Mouse (Mus musculus): ENCODE results near the gene Vac14. TPM values are rescaled to one million over a fixed set of nuclear protein-coding genes. Genes with fewer than 3 reads are reported as not detected.

Gene Vac14
- polyA plus RNA-seq (2014; fragmentation: Nextera tagmentation; extraction: Ambion mirVana) = 29.2 and 29.3 TPM in 2 replicates

DNA sequence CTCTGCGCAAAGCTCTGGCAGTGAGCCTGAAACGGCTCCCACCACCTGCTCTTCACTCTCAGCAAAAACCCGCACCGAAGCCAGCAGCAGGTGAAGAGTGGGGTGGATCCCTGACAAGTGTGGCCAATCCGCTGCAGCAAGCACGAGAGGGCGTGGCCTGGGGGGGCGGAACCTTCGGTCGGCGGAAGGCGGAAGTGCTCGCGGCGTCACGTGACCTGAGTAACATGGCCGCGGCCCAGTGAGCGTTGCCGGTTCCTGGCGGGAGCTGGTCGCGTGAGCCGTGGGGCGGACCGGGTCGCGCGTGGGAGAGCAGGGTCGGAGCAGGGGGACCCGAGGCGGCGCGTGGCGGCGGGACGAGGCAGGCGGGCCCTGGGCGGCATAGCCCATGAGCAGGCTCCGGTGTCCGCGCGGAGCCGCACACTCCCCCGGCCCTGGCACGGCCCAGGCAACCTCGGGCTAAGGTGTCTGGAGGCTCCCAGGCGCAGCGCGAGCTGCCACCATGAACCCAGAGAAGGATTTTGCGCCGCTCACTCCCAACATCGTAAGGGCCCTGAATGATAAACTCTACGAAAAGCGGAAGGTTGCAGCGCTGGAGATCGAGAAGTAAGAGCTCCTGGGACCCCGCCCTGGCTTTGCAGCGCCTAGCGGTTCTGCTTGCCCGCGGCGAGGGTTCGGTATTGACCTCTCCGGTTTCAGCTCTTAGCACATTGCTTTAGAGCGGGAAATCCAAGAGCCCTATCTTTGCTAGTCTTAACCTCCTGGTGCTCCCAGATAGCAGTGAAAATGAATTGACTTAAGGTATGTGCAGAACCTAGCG lies at the start of gene Vac14:
Gene Vac14 (plus strand): TSS at position 195 of the 817 bp plus-strand sequence.
- DNase-seq (ENCODE audit: low spot score) (peak; percentile 98), ATAC-seq (replicated peaks; ENCODE audit: insufficient number of reproducible peaks, low FRiP score, low TSS enrichment, low read depth) (peak; percentile 95)
- H3K9me3 ChIP-seq (replicated peaks; ENCODE audit: control insufficient read depth, low read length) = no peaks in the 10 kb centered on the region
- H3K27me3 ChIP-seq (ENCODE audit: control insufficient read depth, insufficient read depth, low read length) = no peaks in the 10 kb centered on the region
- WGBS = under 1% methylated on average over 57 of the region's 67 CpGs
- H3K9ac ChIP-seq (replicated peaks; ENCODE audit: low read length) = peak within 1 kb of the TSS; percentile 63
- H3K36me3 ChIP-seq (replicated peaks; ENCODE audit: control insufficient read depth, insufficient read depth, low read depth, low read length) = no peaks in the 10 kb centered on the region
- peak within 1 kb of the TSS; percentile 68 for H3K4me2 ChIP-seq (ENCODE audit: low read depth, low read length)
- H3K27ac ChIP-seq (replicated peaks; ENCODE audit: low read depth, low read length) = no peak within 1 kb of the TSS
- no peaks in the 10 kb centered on the region; the same call in 1 of the 2 replicates for H3K4me1 ChIP-seq (ENCODE audit: control insufficient read depth, insufficient read depth, low read length)
- peak within 1 kb of the TSS; percentile 59 for H3K4me3 ChIP-seq (ENCODE audit: low read depth, low read length)

DNA sequence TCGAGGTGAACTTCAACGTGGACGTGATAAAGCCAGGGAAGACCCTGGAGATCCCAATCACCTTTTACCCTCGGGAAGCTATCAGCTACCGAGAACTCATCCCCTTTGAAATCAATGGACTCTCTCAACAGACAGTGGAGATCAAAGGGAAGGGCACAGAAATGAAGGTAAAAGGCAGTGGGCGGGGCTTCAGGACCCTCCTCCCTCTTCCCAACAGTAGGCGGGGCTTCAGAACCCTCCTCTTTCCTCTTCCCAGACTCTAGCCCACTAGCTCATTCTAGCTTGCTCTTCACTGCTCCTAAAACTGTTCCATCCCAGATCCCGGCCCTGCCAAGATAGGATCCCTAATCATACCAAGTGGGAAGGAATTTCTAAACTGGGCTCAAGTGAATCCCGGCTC lies 25.7 kb upstream of the Vac14 start:
- no peaks in the 10 kb centered on the region for H3K36me3 ChIP-seq (replicated peaks; ENCODE audit: control insufficient read depth, insufficient read depth, low read depth, low read length)
- no peak overlapping the region for H3K4me2 ChIP-seq (ENCODE audit: low read depth, low read length)
- H3K4me1 ChIP-seq (ENCODE audit: control insufficient read depth, insufficient read depth, low read length) = no peaks in the 10 kb centered on the region
- DNase-seq (ENCODE audit: low spot score) = no peak
- no peak overlapping the region for H3K4me3 ChIP-seq (ENCODE audit: low read depth, low read length)
- no peaks in the 10 kb centered on the region for H3K9me3 ChIP-seq (replicated peaks; ENCODE audit: control insufficient read depth, low read length)
- no peak overlapping the region for H3K9ac ChIP-seq (replicated peaks; ENCODE audit: low read length)
- WGBS = 79% methylated on average over 9 of the region's 9 CpGs
- H3K27ac ChIP-seq (replicated peaks; ENCODE audit: low read depth, low read length) = no peak overlapping the region
- H3K27me3 ChIP-seq (ENCODE audit: control insufficient read depth, insufficient read depth, low read length) = no peaks in the 10 kb centered on the region
- no peak for ATAC-seq (replicated peaks; ENCODE audit: insufficient number of reproducible peaks, low FRiP score, low TSS enrichment, low read depth)

DNA sequence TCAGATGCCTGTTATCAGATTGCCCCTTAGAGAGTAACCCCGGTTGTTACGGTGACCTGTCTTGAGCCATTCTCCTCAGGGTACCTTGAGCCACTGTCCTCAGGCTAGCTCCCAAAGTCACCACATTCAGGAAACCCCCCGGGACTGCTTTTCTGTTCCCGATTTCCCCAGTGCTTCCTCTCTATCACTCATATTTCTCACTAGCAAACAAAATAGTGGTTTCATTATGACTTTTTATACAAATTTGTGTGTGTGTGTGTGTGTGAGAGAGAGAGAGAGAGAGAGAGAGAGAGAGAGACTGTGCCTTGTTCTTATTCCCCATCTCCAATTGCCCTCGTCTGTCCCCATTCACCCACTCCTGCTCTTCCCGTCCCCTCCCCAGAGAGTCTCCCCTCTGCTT lies 24.2 kb upstream of the Vac14 start:
- no peak overlapping the region for H3K4me3 ChIP-seq (ENCODE audit: low read depth, low read length)
- WGBS = 72% methylated on average over 6 of the region's 6 CpGs
- no peaks in the 10 kb centered on the region for H3K36me3 ChIP-seq (replicated peaks; ENCODE audit: control insufficient read depth, insufficient read depth, low read depth, low read length)
- ATAC-seq (replicated peaks; ENCODE audit: insufficient number of reproducible peaks, low FRiP score, low TSS enrichment, low read depth) (no peak), DNase-seq (ENCODE audit: low spot score) (no peak)
- no peak overlapping the region for H3K9ac ChIP-seq (replicated peaks; ENCODE audit: low read length)
- no peak overlapping the region for H3K27ac ChIP-seq (replicated peaks; ENCODE audit: low read depth, low read length)
- H3K4me2 ChIP-seq (ENCODE audit: low read depth, low read length) = no peak overlapping the region
- H3K9me3 ChIP-seq (replicated peaks; ENCODE audit: control insufficient read depth, low read length) = no peaks in the 10 kb centered on the region
- H3K27me3 ChIP-seq (ENCODE audit: control insufficient read depth, insufficient read depth, low read length) = no peaks in the 10 kb centered on the region
- no peaks in the 10 kb centered on the region for H3K4me1 ChIP-seq (ENCODE audit: control insufficient read depth, insufficient read depth, low read length)

DNA sequence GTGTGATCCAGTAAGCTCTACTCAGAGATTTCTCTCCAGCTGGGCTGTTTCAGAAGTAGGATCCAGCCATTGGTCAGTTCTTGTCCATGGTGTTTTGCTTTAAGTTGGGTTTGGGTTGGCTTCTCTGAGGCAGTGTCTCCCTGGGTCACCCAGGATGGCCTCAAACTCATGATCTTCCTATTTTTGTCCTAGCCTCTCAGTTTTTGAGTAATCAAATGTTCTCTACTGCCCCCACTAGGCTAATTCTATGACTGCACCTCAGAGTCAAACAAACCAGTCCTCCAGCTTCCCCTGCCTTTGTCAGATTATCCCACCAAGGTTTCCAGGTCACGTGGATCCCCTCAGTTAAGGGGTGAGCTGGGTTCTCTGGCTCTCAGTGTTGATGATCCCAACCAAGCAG lies 13.8 kb upstream of the Vac14 start:
- Histone ChIP-seq H3K27me3 (ENCODE audit: control insufficient read depth, insufficient read depth, low read length) (no peaks in the 10 kb centered on the region), H3K36me3 (replicated peaks; ENCODE audit: control insufficient read depth, insufficient read depth, low read depth, low read length) (no peaks in the 10 kb centered on the region), H3K27ac (replicated peaks; ENCODE audit: low read depth, low read length) (no peak overlapping the region), H3K4me3 (ENCODE audit: low read depth, low read length) (no peak overlapping the region), H3K4me2 (ENCODE audit: low read depth, low read length) (no peak overlapping the region), H3K4me1 (ENCODE audit: control insufficient read depth, insufficient read depth, low read length) (no peaks in the 10 kb centered on the region), H3K9me3 (replicated peaks; ENCODE audit: control insufficient read depth, low read length) (no peaks in the 10 kb centered on the region), H3K9ac (replicated peaks; ENCODE audit: low read length) (no peak overlapping the region)
- WGBS = 0% methylated on average over 1 of the region's 1 CpGs
- ATAC-seq (replicated peaks; ENCODE audit: insufficient number of reproducible peaks, low FRiP score, low TSS enrichment, low read depth) (no peak), DNase-seq (ENCODE audit: low spot score) (peak; percentile 68)

DNA sequence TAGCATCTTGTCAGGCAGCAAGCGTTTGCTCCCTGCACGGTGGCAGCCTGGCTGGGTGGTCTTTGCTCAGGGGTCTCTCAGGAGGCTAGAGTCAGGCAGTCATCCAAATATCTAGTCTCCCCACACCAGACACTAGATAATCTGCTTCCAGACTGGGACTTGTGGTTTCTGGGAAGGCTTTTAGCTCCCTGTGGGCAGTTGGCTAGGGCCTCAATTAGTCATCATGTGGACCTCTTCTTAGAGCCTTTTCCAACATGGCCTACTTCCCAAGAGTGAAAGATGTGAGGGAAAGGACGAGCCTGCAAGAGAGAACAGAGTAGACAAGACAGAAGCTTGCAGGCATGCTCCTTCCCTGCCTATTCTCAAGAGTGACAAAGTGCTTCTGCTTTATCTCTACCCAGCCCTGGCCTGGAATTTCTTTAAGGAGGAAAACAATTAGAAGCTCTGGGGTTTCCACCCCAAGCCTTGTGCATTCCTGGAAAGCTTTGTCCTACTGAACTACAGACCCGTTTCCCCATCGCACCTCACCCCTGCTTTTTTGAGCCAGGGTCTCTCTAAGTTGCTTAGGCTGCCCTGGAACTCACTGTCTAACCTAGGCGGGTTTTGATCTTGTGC lies 12.9 kb upstream of the Vac14 start:
- H3K27ac ChIP-seq (replicated peaks; ENCODE audit: low read depth, low read length) = no peak overlapping the region
- H3K9me3 ChIP-seq (replicated peaks; ENCODE audit: control insufficient read depth, low read length) = no peaks in the 10 kb centered on the region
- no peaks in the 10 kb centered on the region for H3K27me3 ChIP-seq (ENCODE audit: control insufficient read depth, insufficient read depth, low read length)
- DNase-seq (ENCODE audit: low spot score) (no peak), ATAC-seq (replicated peaks; ENCODE audit: insufficient number of reproducible peaks, low FRiP score, low TSS enrichment, low read depth) (no peak)
- H3K9ac ChIP-seq (replicated peaks; ENCODE audit: low read length) = no peak overlapping the region
- H3K4me3 ChIP-seq (ENCODE audit: low read depth, low read length) = no peak overlapping the region
- no peak overlapping the region for H3K4me2 ChIP-seq (ENCODE audit: low read depth, low read length)
- WGBS = 71% methylated on average over 6 of the region's 6 CpGs
- no peaks in the 10 kb centered on the region for H3K4me1 ChIP-seq (ENCODE audit: control insufficient read depth, insufficient read depth, low read length)
- H3K36me3 ChIP-seq (replicated peaks; ENCODE audit: control insufficient read depth, insufficient read depth, low read depth, low read length) = no peaks in the 10 kb centered on the region

DNA sequence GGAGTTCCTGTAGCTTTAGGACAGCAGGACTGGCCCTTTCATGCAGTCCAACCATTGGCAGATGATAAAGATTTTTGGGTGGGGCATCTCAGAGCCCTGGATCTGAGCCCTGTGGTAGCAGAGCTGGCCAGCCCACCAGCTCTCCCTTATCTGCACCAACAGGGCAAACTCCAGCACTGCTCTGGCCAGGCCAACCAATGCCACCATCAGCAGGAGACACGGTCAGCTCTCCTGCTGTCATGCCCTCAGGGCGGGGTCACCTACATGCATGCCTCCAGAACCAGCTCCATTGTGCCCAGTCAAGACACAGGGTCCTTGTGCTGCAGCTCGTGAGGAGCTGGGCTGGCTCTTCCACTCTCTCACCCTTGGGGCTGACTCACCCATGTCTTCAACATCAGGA lies 2.7 kb upstream of the Vac14 start:
- no peak for DNase-seq (ENCODE audit: low spot score)
- ATAC-seq (replicated peaks; ENCODE audit: insufficient number of reproducible peaks, low FRiP score, low TSS enrichment, low read depth) = no peak
- Histone ChIP-seq H3K9ac (replicated peaks; ENCODE audit: low read length) (no peak overlapping the region), H3K36me3 (replicated peaks; ENCODE audit: control insufficient read depth, insufficient read depth, low read depth, low read length) (no peaks in the 10 kb centered on the region), H3K27me3 (ENCODE audit: control insufficient read depth, insufficient read depth, low read length) (no peaks in the 10 kb centered on the region), H3K9me3 (replicated peaks; ENCODE audit: control insufficient read depth, low read length) (no peaks in the 10 kb centered on the region), H3K27ac (replicated peaks; ENCODE audit: low read depth, low read length) (no peak overlapping the region), H3K4me3 (ENCODE audit: low read depth, low read length) (no peak overlapping the region), H3K4me2 (ENCODE audit: low read depth, low read length) (no peak overlapping the region), H3K4me1 (ENCODE audit: control insufficient read depth, insufficient read depth, low read length) (no peaks in the 10 kb centered on the region; the same call in 1 of the 2 replicates)
- WGBS = 66% methylated on average over 3 of the region's 3 CpGs

DNA sequence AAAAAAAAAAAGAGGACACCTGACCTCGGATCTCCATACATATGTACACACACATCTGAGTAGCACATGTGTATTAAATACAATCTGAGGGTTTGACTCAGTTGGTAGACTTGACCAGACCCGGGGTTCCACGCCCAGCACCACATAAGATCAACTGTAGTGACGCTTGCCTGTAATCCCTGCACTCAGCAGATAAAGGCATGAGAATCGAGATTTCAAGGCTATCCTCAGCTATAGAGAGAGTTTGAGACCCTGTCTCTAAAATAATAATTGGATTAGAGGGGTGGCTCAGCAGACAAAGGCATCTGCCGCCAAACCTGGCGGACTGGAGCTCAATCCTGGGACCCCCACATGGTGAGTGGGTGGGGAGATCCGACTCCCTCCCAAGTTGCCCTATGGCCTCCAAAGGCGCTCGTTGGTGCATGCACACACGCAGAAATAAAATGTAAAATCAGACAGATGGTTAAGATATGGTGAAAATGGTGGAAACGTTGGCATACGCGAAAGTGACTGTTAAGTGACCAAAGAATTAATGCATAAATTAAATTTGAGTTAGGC lies 505 bp upstream of the Vac14 start:
- no peak for DNase-seq (ENCODE audit: low spot score)
- Histone ChIP-seq H3K27me3 (ENCODE audit: control insufficient read depth, insufficient read depth, low read length) (no peaks in the 10 kb centered on the region), H3K27ac (replicated peaks; ENCODE audit: low read depth, low read length) (no peak overlapping the region), H3K4me1 (ENCODE audit: control insufficient read depth, insufficient read depth, low read length) (no peaks in the 10 kb centered on the region; the same call in 1 of the 2 replicates), H3K36me3 (replicated peaks; ENCODE audit: control insufficient read depth, insufficient read depth, low read depth, low read length) (no peaks in the 10 kb centered on the region), H3K9ac (replicated peaks; ENCODE audit: low read length) (peak overlapping the region; percentile 26; the same call in 1 of the 2 replicates), H3K9me3 (replicated peaks; ENCODE audit: control insufficient read depth, low read length) (no peaks in the 10 kb centered on the region), H3K4me2 (ENCODE audit: low read depth, low read length) (peak overlapping the region; percentile 42), H3K4me3 (ENCODE audit: low read depth, low read length) (peak overlapping the region; percentile 59)
- WGBS = 22% methylated on average over 14 of the region's 14 CpGs
- ATAC-seq (replicated peaks; ENCODE audit: insufficient number of reproducible peaks, low FRiP score, low TSS enrichment, low read depth) = no peak

DNA sequence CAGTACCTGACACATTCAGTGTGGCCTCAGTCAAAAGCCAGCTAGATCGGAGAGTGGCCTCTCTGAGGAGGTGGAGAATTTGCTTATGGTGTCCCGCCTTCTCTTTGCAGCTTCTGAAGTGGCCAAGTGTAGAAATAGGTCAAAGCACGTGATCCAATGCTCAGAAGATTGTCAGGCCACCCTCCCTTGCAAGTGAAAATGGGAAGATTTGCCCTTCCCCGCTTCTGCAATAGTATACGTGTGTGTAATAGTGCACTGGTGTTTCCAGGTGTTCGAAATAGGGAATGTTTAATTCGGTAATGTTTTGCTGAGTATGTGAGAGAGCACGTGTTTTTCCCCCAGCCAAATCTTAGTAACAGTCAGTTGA lies 806 bp downstream of the Vac14 start:
- Histone ChIP-seq H3K4me2 (ENCODE audit: low read depth, low read length) (peak overlapping the region; percentile 68), H3K4me1 (ENCODE audit: control insufficient read depth, insufficient read depth, low read length) (no peaks in the 10 kb centered on the region; the same call in 1 of the 2 replicates), H3K27me3 (ENCODE audit: control insufficient read depth, insufficient read depth, low read length) (no peaks in the 10 kb centered on the region), H3K27ac (replicated peaks; ENCODE audit: low read depth, low read length) (no peak overlapping the region), H3K36me3 (replicated peaks; ENCODE audit: control insufficient read depth, insufficient read depth, low read depth, low read length) (no peaks in the 10 kb centered on the region), H3K9me3 (replicated peaks; ENCODE audit: control insufficient read depth, low read length) (no peaks in the 10 kb centered on the region), H3K9ac (replicated peaks; ENCODE audit: low read length) (peak overlapping the region; percentile 63), H3K4me3 (ENCODE audit: low read depth, low read length) (peak overlapping the region; percentile 59)
- WGBS = 32% methylated on average over 8 of the region's 8 CpGs
- ATAC-seq (replicated peaks; ENCODE audit: insufficient number of reproducible peaks, low FRiP score, low TSS enrichment, low read depth) = no peak
- DNase-seq (ENCODE audit: low spot score) = no peak

All from embryonic facial prominence, embryonic 11.5 days (tissue).